Mouse (Mus musculus): ENCODE results near the gene Ap1m1. TPM values are rescaled to one million over a fixed set of nuclear protein-coding genes. Genes with fewer than 3 reads are reported as not detected.

Gene Ap1m1
- polyA plus RNA-seq, 1 experiment from 2014 or later, result 112 TPM

GRCm38 (mm10) chr8:72298928-72299327 is 59.1 kb downstream of the Ap1m1 start:
- DNase-seq (ENCODE audit: low spot score), result no peak
- H3K36me3 ChIP-seq (replicated peaks; ENCODE audit: control insufficient read depth, insufficient read depth, low read depth, low read length), result no peaks in the 10 kb centered on the region
- no peaks in the 10 kb centered on the region for H3K27me3 ChIP-seq (ENCODE audit: control insufficient read depth, insufficient read depth, low read length)
- H3K4me2 ChIP-seq (ENCODE audit: low read depth, low read length), result no peak overlapping the region
- H3K9ac ChIP-seq (replicated peaks; ENCODE audit: low read length), result no peak overlapping the region
- no peaks in the 10 kb centered on the region for H3K4me1 ChIP-seq (ENCODE audit: control insufficient read depth, insufficient read depth, low read length)
- no peak for ATAC-seq (replicated peaks; ENCODE audit: insufficient number of reproducible peaks, low FRiP score, low TSS enrichment, low read depth)
- H3K9me3 ChIP-seq (replicated peaks; ENCODE audit: control insufficient read depth, low read length), result no peaks in the 10 kb centered on the region
- H3K27ac ChIP-seq (replicated peaks; ENCODE audit: low read depth, low read length), result no peak overlapping the region
- H3K4me3 ChIP-seq (ENCODE audit: low read depth, low read length), result no peak overlapping the region
- 87% methylated on average over 1 of the region's 1 CpGs for WGBS

- Histone ChIP-seq H3K9ac (replicated peaks; ENCODE audit: low read length) (no peak overlapping the region), H3K27me3 (ENCODE audit: control insufficient read depth, insufficient read depth, low read length) (no peaks in the 10 kb centered on the region), H3K36me3 (replicated peaks; ENCODE audit: control insufficient read depth, insufficient read depth, low read depth, low read length) (no peaks in the 10 kb centered on the region), H3K27ac (replicated peaks; ENCODE audit: low read depth, low read length) (no peak overlapping the region), H3K9me3 (replicated peaks; ENCODE audit: control insufficient read depth, low read length) (no peaks in the 10 kb centered on the region), H3K4me1 (ENCODE audit: control insufficient read depth, insufficient read depth, low read length) (no peaks in the 10 kb centered on the region), H3K4me2 (ENCODE audit: low read depth, low read length) (no peak overlapping the region), H3K4me3 (ENCODE audit: low read depth, low read length) (no peak overlapping the region)
- no peak for DNase-seq (ENCODE audit: low spot score)
- 82% methylated on average over 9 of the region's 9 CpGs for WGBS
- ATAC-seq (replicated peaks; ENCODE audit: insufficient number of reproducible peaks, low FRiP score, low TSS enrichment, low read depth), result no peak
Observed at GRCm38 (mm10) chr8:72300654-72301400, 61.0 kb downstream of the Ap1m1 start.

GRCm38 (mm10) chr8:72301497-72301896 is 61.7 kb downstream of the Ap1m1 start:
- Histone ChIP-seq H3K4me2 (ENCODE audit: low read depth, low read length) (no peak overlapping the region), H3K4me1 (ENCODE audit: control insufficient read depth, insufficient read depth, low read length) (no peaks in the 10 kb centered on the region), H3K4me3 (ENCODE audit: low read depth, low read length) (no peak overlapping the region), H3K9ac (replicated peaks; ENCODE audit: low read length) (no peak overlapping the region), H3K27ac (replicated peaks; ENCODE audit: low read depth, low read length) (no peak overlapping the region), H3K9me3 (replicated peaks; ENCODE audit: control insufficient read depth, low read length) (no peaks in the 10 kb centered on the region), H3K27me3 (ENCODE audit: control insufficient read depth, insufficient read depth, low read length) (no peaks in the 10 kb centered on the region), H3K36me3 (replicated peaks; ENCODE audit: control insufficient read depth, insufficient read depth, low read depth, low read length) (no peaks in the 10 kb centered on the region)
- no peak for DNase-seq (ENCODE audit: low spot score)
- ATAC-seq (replicated peaks; ENCODE audit: insufficient number of reproducible peaks, low FRiP score, low TSS enrichment, low read depth), result no peak
- WGBS, result 77% methylated on average over 5 of the region's 5 CpGs

- Histone ChIP-seq H3K9ac (replicated peaks; ENCODE audit: low read length) (no peak overlapping the region), H3K4me2 (ENCODE audit: low read depth, low read length) (no peak overlapping the region), H3K4me3 (ENCODE audit: low read depth, low read length) (no peak overlapping the region), H3K36me3 (replicated peaks; ENCODE audit: control insufficient read depth, insufficient read depth, low read depth, low read length) (no peaks in the 10 kb centered on the region), H3K27me3 (ENCODE audit: control insufficient read depth, insufficient read depth, low read length) (no peaks in the 10 kb centered on the region), H3K9me3 (replicated peaks; ENCODE audit: control insufficient read depth, low read length) (no peaks in the 10 kb centered on the region), H3K27ac (replicated peaks; ENCODE audit: low read depth, low read length) (no peak overlapping the region), H3K4me1 (ENCODE audit: control insufficient read depth, insufficient read depth, low read length) (no peaks in the 10 kb centered on the region)
- ATAC-seq (replicated peaks; ENCODE audit: insufficient number of reproducible peaks, low FRiP score, low TSS enrichment, low read depth) (no peak), DNase-seq (ENCODE audit: low spot score) (no peak)
- 59% methylated on average over 8 of the region's 8 CpGs for WGBS
Observed at GRCm38 (mm10) chr8:72302986-72303612, 63.3 kb downstream of the Ap1m1 start.

GRCm38 (mm10) chr8:72303633-72304032 is 63.8 kb downstream of the Ap1m1 start:
- no peaks in the 10 kb centered on the region for H3K27me3 ChIP-seq (ENCODE audit: control insufficient read depth, insufficient read depth, low read length)
- H3K36me3 ChIP-seq (replicated peaks; ENCODE audit: control insufficient read depth, insufficient read depth, low read depth, low read length), result no peaks in the 10 kb centered on the region
- ATAC-seq (replicated peaks; ENCODE audit: insufficient number of reproducible peaks, low FRiP score, low TSS enrichment, low read depth) (no peak), DNase-seq (ENCODE audit: low spot score) (no peak)
- no peak overlapping the region for H3K4me2 ChIP-seq (ENCODE audit: low read depth, low read length)
- no peak overlapping the region for H3K4me3 ChIP-seq (ENCODE audit: low read depth, low read length)
- 63% methylated on average over 8 of the region's 8 CpGs for WGBS
- H3K9ac ChIP-seq (replicated peaks; ENCODE audit: low read length), result no peak overlapping the region
- no peaks in the 10 kb centered on the region for H3K4me1 ChIP-seq (ENCODE audit: control insufficient read depth, insufficient read depth, low read length)
- H3K27ac ChIP-seq (replicated peaks; ENCODE audit: low read depth, low read length), result no peak overlapping the region
- no peaks in the 10 kb centered on the region for H3K9me3 ChIP-seq (replicated peaks; ENCODE audit: control insufficient read depth, low read length)

GRCm38 (mm10) chr8:72305210-72305905 is 65.5 kb downstream of the Ap1m1 start, which contains the start of gene Gm10282:
Gene Gm10282, minus strand, starts transcription at chr8:72305260.
- H3K9ac ChIP-seq (replicated peaks; ENCODE audit: low read length), result no peak within 1 kb of the TSS
- no peak within 1 kb of the TSS for H3K4me3 ChIP-seq (ENCODE audit: low read depth, low read length)
- H3K4me2 ChIP-seq (ENCODE audit: low read depth, low read length), result no peak within 1 kb of the TSS
- no peak within 1 kb of the TSS for H3K27ac ChIP-seq (replicated peaks; ENCODE audit: low read depth, low read length)
- ATAC-seq (replicated peaks; ENCODE audit: insufficient number of reproducible peaks, low FRiP score, low TSS enrichment, low read depth), result no peak
- no peaks in the 10 kb centered on the region for H3K4me1 ChIP-seq (ENCODE audit: control insufficient read depth, insufficient read depth, low read length)
- DNase-seq (ENCODE audit: low spot score), result no peak
- H3K36me3 ChIP-seq (replicated peaks; ENCODE audit: control insufficient read depth, insufficient read depth, low read depth, low read length), result no peaks in the 10 kb centered on the region
- no peaks in the 10 kb centered on the region for H3K27me3 ChIP-seq (ENCODE audit: control insufficient read depth, insufficient read depth, low read length)
- no peaks in the 10 kb centered on the region for H3K9me3 ChIP-seq (replicated peaks; ENCODE audit: control insufficient read depth, low read length)
- WGBS, result 70% methylated on average over 10 of the region's 16 CpGs

GRCm38 (mm10) chr8:72306913-72307312 is 67.1 kb downstream of the Ap1m1 start:
- H3K27ac ChIP-seq (replicated peaks; ENCODE audit: low read depth, low read length), result no peak overlapping the region
- ATAC-seq (replicated peaks; ENCODE audit: insufficient number of reproducible peaks, low FRiP score, low TSS enrichment, low read depth) (no peak), DNase-seq (ENCODE audit: low spot score) (no peak)
- H3K4me3 ChIP-seq (ENCODE audit: low read depth, low read length), result no peak overlapping the region
- H3K4me1 ChIP-seq (ENCODE audit: control insufficient read depth, insufficient read depth, low read length), result no peaks in the 10 kb centered on the region
- H3K27me3 ChIP-seq (ENCODE audit: control insufficient read depth, insufficient read depth, low read length), result no peaks in the 10 kb centered on the region
- no peak overlapping the region for H3K4me2 ChIP-seq (ENCODE audit: low read depth, low read length)
- WGBS, result 86% methylated on average over 5 of the region's 5 CpGs
- no peak overlapping the region for H3K9ac ChIP-seq (replicated peaks; ENCODE audit: low read length)
- no peaks in the 10 kb centered on the region for H3K9me3 ChIP-seq (replicated peaks; ENCODE audit: control insufficient read depth, low read length)
- no peaks in the 10 kb centered on the region for H3K36me3 ChIP-seq (replicated peaks; ENCODE audit: control insufficient read depth, insufficient read depth, low read depth, low read length)

Data from embryonic facial prominence, embryonic 11.5 days (tissue).